Mouse (Mus musculus): ENCODE results near the gene Entpd1. TPM values are rescaled to one million over a fixed set of nuclear protein-coding genes. Genes with fewer than 3 reads are reported as not detected.

Entpd1 gene
- total and polyA plus RNA-seq, 3 experiments = not detected

Other genes starting within 250 kb of the Entpd1 start
- gene Sorbs1, start 98.6 kb upstream of the Entpd1 start, total RNA-seq (2012; rRNA removed) = 1.3 and 2.2 TPM in 2 replicates
- gene Sorbs1, start 98.6 kb upstream of the Entpd1 start, polyA plus RNA-seq (2012; ENCODE audit: insufficient read depth in 1 of 2, insufficient read length in 2 of 2, low read depth in 1 of 2, low replicate concordance in 2 of 2, missing spikeins in 1 of 2) = 1 to 10 TPM in 1 of 2 experiments, not detected in 1; 5.3 TPM
- gene Aldh18a1, start 23.9 kb upstream of the Entpd1 start, total RNA-seq (2012; rRNA removed) = 35.3 and 68.5 TPM in 2 replicates
- 100 to 1,000 TPM in 1 of 2 experiments, 10 to 100 TPM in 1; 89.7 to 214 TPM for gene Aldh18a1, start 23.9 kb upstream of the Entpd1 start, polyA plus RNA-seq (2012; ENCODE audit: insufficient read depth in 1 of 2, insufficient read length in 2 of 2, low read depth in 1 of 2, low replicate concordance in 2 of 2, missing spikeins in 1 of 2)
- gene Tctn3, start 133 bp upstream of the Entpd1 start, total RNA-seq (2012; rRNA removed) = 2.9 and 3.6 TPM in 2 replicates
- gene Tctn3, start 133 bp upstream of the Entpd1 start, polyA plus RNA-seq (2012; ENCODE audit: insufficient read depth in 1 of 2, insufficient read length in 2 of 2, low read depth in 1 of 2, low replicate concordance in 2 of 2, missing spikeins in 1 of 2) = 1 to 10 TPM in 1 of 2 experiments, not detected in 1; 6.2 TPM
- gene Cc2d2b, start 136.4 kb downstream of the Entpd1 start, total RNA-seq (2012; rRNA removed) = not detected in 2 replicates
- gene Cc2d2b, start 136.4 kb downstream of the Entpd1 start, polyA plus RNA-seq (2012; ENCODE audit: insufficient read depth in 1 of 2, insufficient read length in 2 of 2, low read depth in 1 of 2, low replicate concordance in 2 of 2, missing spikeins in 1 of 2) = not detected
- 7.1 and 8.5 TPM in 2 replicates for gene Ccnj, start 218.9 kb downstream of the Entpd1 start, total RNA-seq (2012; rRNA removed)
- gene Ccnj, start 218.9 kb downstream of the Entpd1 start, polyA plus RNA-seq (2012; ENCODE audit: insufficient read depth in 1 of 2, insufficient read length in 2 of 2, low read depth in 1 of 2, low replicate concordance in 2 of 2, missing spikeins in 1 of 2) = 10 to 100 TPM in 1 of 2 experiments, not detected in 1; 10.7 TPM